Mouse (Mus musculus) forebrain, embryonic 14.5 days (tissue): ENCODE results near the gene Khk. TPM values are rescaled to one million over a fixed set of nuclear protein-coding genes. Genes with fewer than 3 reads are reported as not detected.

Experiments
- ATAC-seq: fragments of 200-750 bp; cut with Nextera tagmentation; 2 replicates; pipeline ENCODE4 v1.8.0; 2017; ENCODE audit warnings: mild to moderate bottlenecking, moderate library complexity
- DNase-seq: peaks from one replicate; pipeline ENCODE4 v3.0.0-alpha.2; 2015; ENCODE audit warnings: low spot score
- H3K27ac ChIP-seq: fragments of 300-500 bp; sonication (generic); 2 replicates; pipeline ENCODE4 v1.5.1; 2014; ENCODE audit warnings: low read depth, mild to moderate bottlenecking, control low read depth, low read length, moderate library complexity
- H3K27me3 ChIP-seq: fragments of 300-500 bp; sonication (generic); replicated peaks from 2 replicates; pipeline ENCODE4 v1.6.1; 2014; ENCODE audit warnings: low read length, control low read depth, mixed read lengths; ENCODE audit not compliant: control insufficient read depth, insufficient read depth
- H3K36me3 ChIP-seq: fragments of 300-500 bp; sonication (generic); 2 replicates; pipeline ENCODE4 v1.6.1; 2014; ENCODE audit warnings: low read length, control low read depth; ENCODE audit not compliant: control insufficient read depth, insufficient read depth
- H3K4me1 ChIP-seq: fragments of 300-500 bp; sonication (generic); 2 replicates; pipeline ENCODE4 v1.6.1; 2014; ENCODE audit warnings: antibody characterized with exemption, low read length, control low read depth; ENCODE audit not compliant: control insufficient read depth, insufficient read depth
- H3K4me2 ChIP-seq: fragments of 300-500 bp; sonication (generic); 2 replicates; pipeline ENCODE4 v1.6.1; 2014; ENCODE audit warnings: mild to moderate bottlenecking, control low read depth, low read length
- H3K4me3 ChIP-seq: fragments of 300-500 bp; sonication (generic); 2 replicates; pipeline ENCODE4 v1.5.1; 2014; ENCODE audit warnings: low read depth, low read length, control low read depth
- H3K9ac ChIP-seq: fragments of 300-500 bp; sonication (generic); 2 replicates; pipeline ENCODE4 v1.6.1; 2014; ENCODE audit warnings: mild to moderate bottlenecking, low read length, control low read depth, moderate library complexity
- H3K9me3 ChIP-seq: fragments of 300-500 bp; sonication (generic); replicated peaks from 2 replicates; pipeline ENCODE4 v1.6.1; 2016; ENCODE audit warnings: low read length, control low read depth, mixed read lengths; ENCODE audit not compliant: control insufficient read depth
- WGBS: fragments of 180-500 bp; shearing (Covaris S2); extraction: QIAGEN DNeasy Blood & Tissue Kit; methylation state at CpG from one replicate; pipeline ENCODE4 v1.1.7; 2014; 5-methylcytosine and 5-hydroxymethylcytosine counted together
- polyA plus RNA-seq: library from polyadenylated mRNA; unstranded; fragments of >200 nt; fragmentation: Nextera tagmentation; extraction: Ambion mirVana; gene quantifications from 2 replicates; pipeline ENCODE4 v1.2.1, GENCODE M21; 2014

The Khk gene
- polyA plus RNA-seq, 1 experiment from 2014 or later: 8.3 TPM

DNA sequence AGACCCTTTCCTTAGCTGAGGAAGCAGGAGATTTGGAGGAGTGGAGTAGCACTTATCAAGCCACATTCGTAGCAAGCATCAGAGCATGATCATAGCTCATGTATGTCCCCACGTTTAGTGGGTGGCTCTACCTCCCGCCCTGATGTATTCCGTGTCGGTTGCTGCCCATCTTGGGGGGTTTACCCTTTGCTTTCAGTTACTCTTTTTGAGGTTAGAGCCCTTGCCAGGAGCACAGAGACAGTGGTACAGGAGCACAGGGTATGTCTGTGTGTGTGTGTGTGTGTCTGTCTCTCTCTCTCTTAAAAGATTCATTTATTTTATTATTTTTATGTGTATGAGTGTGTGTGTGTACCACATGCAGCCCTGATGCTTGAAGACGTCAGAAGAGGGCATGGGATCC, 1.9 kb downstream of the Khk start:
- H3K9ac ChIP-seq: no peak overlapping the region
- H3K9me3 ChIP-seq: no peaks in the 10 kb centered on the region
- no peak overlapping the region for H3K4me3 ChIP-seq
- no peaks in the 10 kb centered on the region for H3K27me3 ChIP-seq
- ATAC-seq (no peak), DNase-seq (no peak)
- WGBS: 85% methylated on average over 6 of the region's 6 CpGs
- no peak overlapping the region for H3K27ac ChIP-seq
- no peak overlapping the region for H3K4me2 ChIP-seq
- peaks cover 13% of the 10 kb centered on the region; the same call in 1 of the 2 replicates for H3K4me1 ChIP-seq
- H3K36me3 ChIP-seq: no peaks in the 10 kb centered on the region

DNA sequence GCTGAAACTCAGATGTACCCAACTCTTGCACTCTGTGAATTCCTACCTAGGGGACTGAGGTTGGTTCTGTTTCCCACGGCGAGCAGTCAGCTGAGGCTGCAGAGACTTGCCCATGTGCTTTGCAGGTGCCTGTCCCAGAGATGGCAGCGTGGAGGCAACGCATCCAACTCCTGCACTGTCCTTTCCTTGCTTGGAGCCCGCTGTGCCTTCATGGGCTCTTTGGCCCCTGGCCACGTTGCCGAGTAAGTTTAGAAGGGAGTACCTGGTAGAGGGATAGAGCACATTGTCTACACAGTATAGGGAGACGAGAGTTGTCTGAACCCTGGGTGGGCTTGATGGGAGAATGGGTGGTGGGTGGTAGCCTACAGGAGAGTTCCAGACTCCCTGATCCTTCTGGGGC, 3.4 kb downstream of the Khk start:
- no peak for ATAC-seq
- no peak overlapping the region for H3K9ac ChIP-seq
- DNase-seq: no peak

DNA sequence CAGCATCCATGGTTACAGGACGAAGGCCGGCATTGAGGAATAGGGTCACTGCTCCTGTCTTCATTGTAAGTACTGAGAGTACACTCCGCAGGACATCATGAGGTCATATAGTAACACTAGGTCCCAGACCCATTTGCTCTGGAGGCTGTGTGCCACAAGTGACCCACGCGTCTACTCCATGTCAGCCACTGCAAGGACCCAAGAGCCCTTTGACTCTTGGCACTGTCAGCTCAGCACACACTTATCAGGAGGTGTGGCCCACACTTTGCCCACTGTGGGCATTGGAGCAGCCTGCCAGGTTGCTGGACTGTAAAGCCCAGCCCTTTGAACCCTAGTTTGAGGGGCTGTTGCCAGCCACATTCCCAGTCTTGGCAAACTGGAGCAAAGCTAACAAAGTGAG, 4.0 kb downstream of the Khk start:
- DNase-seq (no peak), ATAC-seq (no peak)
- no peak overlapping the region for H3K4me3 ChIP-seq
- no peaks in the 10 kb centered on the region for H3K27me3 ChIP-seq
- H3K9ac ChIP-seq: no peak overlapping the region
- WGBS: 94% methylated on average over 5 of the region's 5 CpGs
- H3K4me1 ChIP-seq: peaks cover 13% of the 10 kb centered on the region; the same call in 1 of the 2 replicates
- no peak overlapping the region for H3K27ac ChIP-seq
- H3K4me2 ChIP-seq: no peak overlapping the region
- H3K36me3 ChIP-seq: no peaks in the 10 kb centered on the region
- no peaks in the 10 kb centered on the region for H3K9me3 ChIP-seq

More for the DNA sequence above, 3.4 kb downstream of the Khk start:
- Histone ChIP-seq H3K4me1 (peaks cover 13% of the 10 kb centered on the region; the same call in 1 of the 2 replicates), H3K36me3 (no peaks in the 10 kb centered on the region), H3K4me2 (no peak overlapping the region), H3K27me3 (no peaks in the 10 kb centered on the region), H3K9me3 (no peaks in the 10 kb centered on the region), H3K4me3 (no peak overlapping the region), H3K27ac (no peak overlapping the region)
- WGBS: 78% methylated on average over 8 of the region's 8 CpGs

DNA sequence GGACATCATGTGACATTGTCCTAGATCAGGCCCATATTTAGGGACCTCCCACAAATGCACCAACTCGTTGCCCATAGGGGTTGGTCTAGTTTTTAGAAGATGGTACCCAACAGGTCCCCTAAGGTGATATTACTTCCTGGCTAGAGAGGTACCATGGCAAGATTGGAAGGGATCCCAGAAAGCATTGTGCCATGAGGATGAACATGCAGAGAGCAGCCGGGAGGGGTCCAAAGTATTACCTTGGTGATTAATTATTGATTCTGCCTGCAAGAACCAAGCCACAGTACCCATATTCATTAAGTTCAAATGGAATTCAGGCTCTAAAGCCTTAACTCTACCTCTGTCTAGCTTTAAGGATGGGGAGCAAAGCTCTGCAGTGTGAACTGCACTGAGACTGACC, 4.8 kb downstream of the Khk start:
- no peak for ATAC-seq
- 91% methylated on average over 2 of the region's 2 CpGs for WGBS
- no peaks in the 10 kb centered on the region for H3K36me3 ChIP-seq

DNA sequence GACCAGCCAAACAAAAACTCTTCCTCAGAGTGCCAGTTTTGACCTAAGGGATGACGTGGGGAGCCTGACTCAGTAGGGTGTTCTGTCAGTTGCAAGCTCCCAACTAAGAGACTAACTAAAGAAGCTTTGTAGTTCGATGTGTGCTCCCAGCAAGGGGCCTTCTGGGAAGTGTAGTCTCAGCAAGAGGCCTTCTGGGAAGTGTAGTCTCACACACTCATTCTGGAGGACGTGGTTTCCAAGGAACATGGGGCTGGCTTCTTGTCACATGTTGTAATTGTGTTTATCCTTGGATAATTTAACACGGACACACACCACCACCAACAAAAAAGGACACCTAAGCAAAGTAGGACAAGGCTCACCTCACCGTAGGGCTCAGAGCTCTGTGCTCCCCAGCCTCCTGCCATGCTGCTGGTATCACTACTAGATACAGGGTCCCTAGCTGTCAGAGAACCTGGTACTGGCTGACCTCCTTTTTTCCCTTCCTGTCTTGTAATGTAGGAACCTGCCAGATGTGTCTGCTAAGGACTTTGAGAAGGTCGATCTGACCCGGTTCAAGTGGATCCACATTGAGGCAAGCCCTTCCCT, 6.8 kb downstream of the Khk start:
- WGBS: 44% methylated on average over 7 of the region's 7 CpGs
- no peak overlapping the region for H3K4me3 ChIP-seq
- no peak overlapping the region for H3K9ac ChIP-seq
- peak; percentile 77 for DNase-seq
- H3K27ac ChIP-seq: no peak overlapping the region
- H3K4me2 ChIP-seq: peak overlapping the region; percentile 31; the same call in 1 of the 2 replicates
- H3K9me3 ChIP-seq: no peaks in the 10 kb centered on the region
- no peaks in the 10 kb centered on the region for H3K36me3 ChIP-seq
- no peaks in the 10 kb centered on the region for H3K27me3 ChIP-seq
- ATAC-seq: peak; percentile 80
- no peaks in the 10 kb centered on the region for H3K4me1 ChIP-seq

More for the DNA sequence above, 4.8 kb downstream of the Khk start:
- no peak overlapping the region for H3K9ac ChIP-seq
- no peak overlapping the region for H3K27ac ChIP-seq
- peaks cover 8% of the 10 kb centered on the region; the same call in 1 of the 2 replicates for H3K4me1 ChIP-seq
- no peak for DNase-seq
- no peaks in the 10 kb centered on the region for H3K9me3 ChIP-seq
- H3K27me3 ChIP-seq: no peaks in the 10 kb centered on the region
- no peak overlapping the region for H3K4me3 ChIP-seq
- no peak overlapping the region for H3K4me2 ChIP-seq

DNA sequence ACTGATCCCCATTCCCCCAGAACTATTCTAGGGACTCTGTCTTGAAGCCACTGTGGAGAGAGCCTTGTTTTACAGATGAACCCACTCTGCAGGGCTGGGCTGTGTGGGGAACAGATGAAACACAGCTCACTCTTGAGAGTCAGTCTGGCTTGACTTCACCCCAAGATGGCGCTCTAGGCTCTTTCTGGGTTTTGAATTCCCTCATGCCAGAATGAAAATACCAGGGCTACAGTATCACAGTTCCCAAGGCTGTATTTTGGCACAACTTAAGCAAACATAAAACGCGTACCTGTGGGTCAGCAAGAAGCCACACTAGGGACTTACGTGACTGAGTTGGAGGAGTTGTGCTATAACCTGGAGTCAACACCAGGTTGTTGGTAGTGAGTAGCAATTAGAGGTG, 8.9 kb downstream of the Khk start:
- no peaks in the 10 kb centered on the region for H3K36me3 ChIP-seq
- no peaks in the 10 kb centered on the region for H3K9me3 ChIP-seq
- DNase-seq (peak; percentile 78), ATAC-seq (peak; percentile 24; the same call in 1 of the 2 replicates)
- H3K4me1 ChIP-seq: no peaks in the 10 kb centered on the region
- no peak overlapping the region for H3K27ac ChIP-seq
- H3K4me3 ChIP-seq: no peak overlapping the region
- H3K27me3 ChIP-seq: no peaks in the 10 kb centered on the region
- 37% methylated on average over 4 of the region's 4 CpGs for WGBS
- H3K9ac ChIP-seq: no peak overlapping the region
- H3K4me2 ChIP-seq: no peak overlapping the region

DNA sequence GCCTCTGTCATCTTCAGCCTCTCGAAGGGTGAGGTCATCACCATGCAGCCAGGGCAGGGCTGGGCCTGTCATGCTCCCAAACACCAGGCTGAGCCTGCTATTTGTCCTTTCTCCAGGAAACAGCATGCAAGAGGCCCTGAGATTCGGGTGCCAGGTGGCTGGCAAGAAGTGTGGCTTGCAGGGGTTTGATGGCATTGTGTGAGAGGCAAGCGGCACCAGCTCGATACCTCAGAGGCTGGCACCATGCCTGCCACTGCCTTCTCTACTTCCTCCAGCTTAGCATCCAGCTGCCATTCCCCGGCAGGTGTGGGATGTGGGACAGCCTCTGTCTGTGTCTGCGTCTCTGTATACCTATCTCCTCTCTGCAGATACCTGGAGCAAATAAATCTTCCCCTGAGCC, 9.6 kb downstream of the Khk start:
- Histone ChIP-seq H3K9me3 (no peaks in the 10 kb centered on the region), H3K4me3 (no peak overlapping the region), H3K9ac (no peak overlapping the region), H3K36me3 (no peaks in the 10 kb centered on the region), H3K27me3 (no peaks in the 10 kb centered on the region), H3K4me2 (no peak overlapping the region), H3K4me1 (no peaks in the 10 kb centered on the region), H3K27ac (no peak overlapping the region)
- WGBS: 63% methylated on average over 6 of the region's 6 CpGs
- DNase-seq (no peak), ATAC-seq (no peak)

DNA sequence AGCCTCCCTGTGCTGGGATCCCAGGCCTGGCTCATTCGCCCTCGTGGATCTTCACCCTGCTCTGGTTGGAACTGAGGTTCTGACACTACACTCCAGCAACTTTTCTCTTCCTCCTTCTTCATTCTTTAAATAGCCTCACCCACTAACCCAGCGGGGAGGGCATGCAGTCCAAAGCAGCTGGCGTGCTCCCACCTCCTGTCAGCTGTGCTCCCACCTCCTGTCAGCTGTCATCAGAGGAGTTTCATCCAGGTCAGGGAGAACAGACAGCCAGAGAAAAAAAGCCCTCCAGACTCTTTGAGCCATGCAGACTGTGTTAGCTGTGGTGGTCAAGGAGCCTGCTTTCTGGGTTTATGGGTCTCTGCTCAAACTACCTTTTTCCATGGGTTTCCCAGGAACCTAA, 10.1 kb downstream of the Khk start:
- H3K9me3 ChIP-seq: no peaks in the 10 kb centered on the region
- DNase-seq (no peak), ATAC-seq (no peak)
- WGBS: 82% methylated on average over 4 of the region's 4 CpGs
- no peaks in the 10 kb centered on the region for H3K27me3 ChIP-seq
- H3K27ac ChIP-seq: no peak overlapping the region
- H3K4me1 ChIP-seq: no peaks in the 10 kb centered on the region
- H3K36me3 ChIP-seq: no peaks in the 10 kb centered on the region
- H3K9ac ChIP-seq: no peak overlapping the region
- H3K4me2 ChIP-seq: no peak overlapping the region
- H3K4me3 ChIP-seq: no peak overlapping the region

DNA sequence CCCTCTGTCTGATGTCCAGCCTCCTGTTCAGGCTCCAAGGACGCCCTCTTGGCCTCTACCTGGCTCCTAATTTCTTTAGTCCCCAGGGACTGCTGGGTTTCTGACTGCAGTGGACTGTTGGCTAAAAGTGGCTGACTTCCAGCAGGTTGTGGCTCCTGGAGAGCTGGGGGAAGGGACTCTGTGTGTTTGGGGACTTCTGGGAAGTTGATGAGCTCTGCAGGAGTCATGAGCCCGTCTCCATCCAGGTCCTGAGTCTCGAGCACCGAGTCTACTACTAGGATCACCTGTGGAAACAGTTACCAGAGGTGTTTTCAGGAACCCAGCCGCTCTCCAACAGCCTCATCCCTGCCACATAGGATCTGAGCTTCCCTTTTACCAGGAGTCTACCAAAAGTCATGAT, 12.5 kb downstream of the Khk start:
- no peak for ATAC-seq

More for the DNA sequence above, 12.5 kb downstream of the Khk start:
- H3K9me3 ChIP-seq: no peaks in the 10 kb centered on the region
- no peak overlapping the region for H3K27ac ChIP-seq
- H3K9ac ChIP-seq: no peak overlapping the region
- no peak overlapping the region for H3K4me3 ChIP-seq
- no peak overlapping the region for H3K4me2 ChIP-seq
- no peak for DNase-seq
- H3K36me3 ChIP-seq: no peaks in the 10 kb centered on the region
- H3K27me3 ChIP-seq: no peaks in the 10 kb centered on the region
- WGBS: 65% methylated on average over 5 of the region's 5 CpGs
- no peaks in the 10 kb centered on the region for H3K4me1 ChIP-seq
